Mouse (Mus musculus): Measurements from ENCODE around the gene Noc4l. TPM values are rescaled to one million over a fixed set of nuclear protein-coding genes. Genes with fewer than 3 reads are reported as not detected.
A peak's percentile ranks its signal among the peaks of the same experiment; 100 is the strongest.

Noc4l gene
- polyA plus RNA-seq, 1 experiment from 2014 or later: 68.8 TPM

DNA sequence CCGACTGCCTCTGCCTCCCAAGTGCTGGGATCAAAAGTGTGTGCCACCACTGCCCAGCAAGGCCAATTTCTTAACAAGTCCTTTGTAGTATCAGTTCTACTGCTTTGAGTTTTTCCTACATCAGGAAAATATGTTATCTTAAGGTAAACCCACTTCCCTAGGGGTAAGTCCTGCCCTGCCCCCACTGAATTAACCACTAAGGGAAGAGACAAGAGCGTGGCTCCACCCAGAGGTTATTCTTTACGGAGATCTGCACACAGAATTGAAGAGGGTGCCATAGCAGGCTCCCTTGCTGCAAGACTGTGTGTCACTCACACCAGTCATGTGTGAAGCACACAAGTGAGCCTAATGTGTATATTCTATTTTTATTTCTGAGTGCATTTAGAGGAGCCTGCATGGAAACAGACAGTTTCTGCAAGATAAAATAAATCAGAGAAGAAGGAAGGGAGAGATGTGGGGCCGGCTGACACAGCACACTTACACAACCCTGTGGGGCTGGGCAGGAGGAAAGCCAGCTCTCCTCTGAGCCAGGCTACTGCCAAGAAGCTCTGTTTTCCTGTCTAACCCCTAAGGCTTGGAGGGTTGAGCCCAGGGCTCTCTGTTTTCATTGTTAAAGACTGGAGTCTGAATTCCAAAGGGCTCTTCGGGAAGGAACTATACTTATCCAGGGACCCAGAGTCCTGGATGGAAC lies 47.5 kb downstream of the Noc4l start:
- Histone ChIP-seq H3K4me2 (ENCODE audit: low read depth, severe bottlenecking) (no peak overlapping the region), H3K36me3 (ENCODE audit: control insufficient read depth, insufficient read depth, low read length) (no peaks in the 10 kb centered on the region), H3K4me3 (ENCODE audit: low read depth, low read length) (no peak overlapping the region), H3K27me3 (ENCODE audit: control insufficient read depth, insufficient read depth, low read length) (no peaks in the 10 kb centered on the region), H3K9me3 (ENCODE audit: control insufficient read depth, low read length) (no peaks in the 10 kb centered on the region), H3K9ac (ENCODE audit: low read length) (no peak overlapping the region), H3K27ac (replicated peaks; ENCODE audit: low read depth, low read length) (no peak overlapping the region), H3K4me1 (ENCODE audit: control insufficient read depth, insufficient read depth, low read length) (0 out of 2 replicates have a peak, but pooled peaks cover 9% of the 10 kb centered on the region)
- ATAC-seq (ENCODE audit: insufficient number of reproducible peaks, low FRiP score, low TSS enrichment, low read depth) (no peak), DNase-seq (ENCODE audit: low spot score) (no peak)
- WGBS: 67% methylated on average over 5 of the region's 5 CpGs

GRCm38 (mm10) chr5:110604311-110604710 lies 48.9 kb downstream of the Noc4l start:
- Histone ChIP-seq H3K9me3 (ENCODE audit: control insufficient read depth, low read length) (no peaks in the 10 kb centered on the region), H3K9ac (ENCODE audit: low read length) (no peak overlapping the region), H3K27ac (replicated peaks; ENCODE audit: low read depth, low read length) (no peak overlapping the region), H3K4me2 (ENCODE audit: low read depth, severe bottlenecking) (no peak overlapping the region), H3K4me3 (ENCODE audit: low read depth, low read length) (no peak overlapping the region), H3K36me3 (ENCODE audit: control insufficient read depth, insufficient read depth, low read length) (no peaks in the 10 kb centered on the region), H3K27me3 (ENCODE audit: control insufficient read depth, insufficient read depth, low read length) (no peaks in the 10 kb centered on the region), H3K4me1 (ENCODE audit: control insufficient read depth, insufficient read depth, low read length) (0 out of 2 replicates have a peak, but pooled peaks cover 9% of the 10 kb centered on the region)
- ATAC-seq (ENCODE audit: insufficient number of reproducible peaks, low FRiP score, low TSS enrichment, low read depth) (no peak), DNase-seq (ENCODE audit: low spot score) (no peak)
- WGBS: 91% methylated on average over 2 of the region's 2 CpGs

DNA sequence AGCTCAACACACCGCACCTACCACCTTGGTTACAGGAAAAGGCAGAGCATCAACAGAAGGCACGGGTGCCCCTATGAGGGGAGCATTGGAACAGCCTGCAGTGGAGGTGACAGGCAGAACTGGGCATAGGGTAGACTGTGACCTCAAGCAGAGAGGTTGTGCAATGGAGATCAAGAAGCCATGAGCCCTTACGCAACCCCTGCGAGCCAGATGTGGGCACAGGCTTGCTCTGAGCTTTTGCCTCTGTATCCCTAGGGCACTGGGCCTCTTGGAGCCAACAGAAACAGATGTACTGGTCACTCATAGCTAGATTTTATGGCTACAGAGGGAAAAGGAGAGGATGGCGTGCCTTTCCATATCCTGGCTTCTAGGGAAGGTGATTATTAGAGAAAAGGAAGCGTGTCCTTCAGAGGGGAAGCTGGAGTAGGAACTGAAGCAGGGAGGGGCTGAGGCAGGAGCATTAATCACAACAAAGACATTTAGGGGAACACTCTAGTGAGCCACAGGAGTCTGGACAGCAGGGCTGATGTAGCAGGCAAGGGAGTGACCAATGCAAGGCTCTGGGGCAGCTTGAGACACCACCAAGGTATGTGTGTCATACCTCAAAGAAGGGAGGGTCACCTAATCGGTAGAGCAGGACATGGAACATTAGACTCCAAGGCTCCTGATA lies 50.1 kb downstream of the Noc4l start:
- H3K4me3 ChIP-seq (ENCODE audit: low read depth, low read length): no peak overlapping the region
- no peak overlapping the region for H3K9ac ChIP-seq (ENCODE audit: low read length)
- H3K27ac ChIP-seq (replicated peaks; ENCODE audit: low read depth, low read length): no peak overlapping the region
- no peaks in the 10 kb centered on the region for H3K27me3 ChIP-seq (ENCODE audit: control insufficient read depth, insufficient read depth, low read length)
- 70% methylated on average over 7 of the region's 7 CpGs for WGBS
- DNase-seq (ENCODE audit: low spot score) (no peak), ATAC-seq (ENCODE audit: insufficient number of reproducible peaks, low FRiP score, low TSS enrichment, low read depth) (no peak)
- no peak overlapping the region for H3K4me2 ChIP-seq (ENCODE audit: low read depth, severe bottlenecking)
- H3K4me1 ChIP-seq (ENCODE audit: control insufficient read depth, insufficient read depth, low read length): no peaks in the 10 kb centered on the region
- H3K36me3 ChIP-seq (ENCODE audit: control insufficient read depth, insufficient read depth, low read length): no peaks in the 10 kb centered on the region
- H3K9me3 ChIP-seq (ENCODE audit: control insufficient read depth, low read length): no peaks in the 10 kb centered on the region

Small RNA genes within 50 kb of the gene (microRNA-seq; reads per million reads assigned to microRNA genes)
- gene Mir7026: 3.7 reads per million, percentile 4 among the genes with 10 or more reads in this experiment

Other genes with a start within 250 kb of the Noc4l start
- 23.3 and 23.9 TPM in 2 replicates for gene Fbrsl1, start 204.9 kb downstream of the Noc4l start, polyA plus RNA-seq (2014; fragmentation: Nextera tagmentation; extraction: Ambion mirVana)
- gene Galnt9, start 109.1 kb downstream of the Noc4l start, polyA plus RNA-seq (2014; fragmentation: Nextera tagmentation; extraction: Ambion mirVana): not detected in 2 replicates
- gene Ddx51, start within 50 bp of the Noc4l start, polyA plus RNA-seq (2014; fragmentation: Nextera tagmentation; extraction: Ambion mirVana): 36.8 and 45.8 TPM in 2 replicates
- 45.6 and 51.7 TPM in 2 replicates for gene Ep400, start 117.3 kb upstream of the Noc4l start, polyA plus RNA-seq (2014; fragmentation: Nextera tagmentation; extraction: Ambion mirVana)
- gene Pus1, start 127.2 kb upstream of the Noc4l start, polyA plus RNA-seq (2014; fragmentation: Nextera tagmentation; extraction: Ambion mirVana): 20.9 and 24.0 TPM in 2 replicates
- 37.8 and 42.2 TPM in 2 replicates for gene Ulk1, start 156.7 kb upstream of the Noc4l start, polyA plus RNA-seq (2014; fragmentation: Nextera tagmentation; extraction: Ambion mirVana)
- 25.8 and 27.8 TPM in 2 replicates for gene Hscb, start 186.4 kb upstream of the Noc4l start, polyA plus RNA-seq (2014; fragmentation: Nextera tagmentation; extraction: Ambion mirVana)
- 29.3 and 30.5 TPM in 2 replicates for gene Chek2, start 186.6 kb upstream of the Noc4l start, polyA plus RNA-seq (2014; fragmentation: Nextera tagmentation; extraction: Ambion mirVana)
- gene Ttc28, start 226.4 kb upstream of the Noc4l start, polyA plus RNA-seq (2014; fragmentation: Nextera tagmentation; extraction: Ambion mirVana): 12.9 and 17.7 TPM in 2 replicates

All from limb, embryonic 11.5 days (tissue).